Mouse (Mus musculus) ES-E14 (cell line): ENCODE data around the gene Nav2.

Source experiments
- CHD2 ChIP-seq: IDR thresholded peaks from 2 replicates; pipeline ENCODE4 v1.6.1; 2014; ENCODE audit warnings: mild to moderate bottlenecking, low read depth, low read length, inconsistent platforms
- HCFC1 ChIP-seq: IDR thresholded peaks from 2 replicates; pipeline ENCODE4 v1.6.1; 2012; ENCODE audit warnings: low read length, inconsistent platforms, borderline replicate concordance; ENCODE audit not compliant: insufficient read depth
- MAFK ChIP-seq: IDR thresholded peaks from 2 replicates; pipeline ENCODE4 v1.6.1; 2014; ENCODE audit warnings: mild to moderate bottlenecking, low read depth, low read length, inconsistent platforms; ENCODE audit not compliant: insufficient read depth
- ZC3H11A ChIP-seq: IDR thresholded peaks from 2 replicates; pipeline ENCODE4 v1.6.1; 2012; ENCODE audit warnings: low read depth, mild to moderate bottlenecking, inconsistent platforms, low read length, borderline replicate concordance

DNA sequence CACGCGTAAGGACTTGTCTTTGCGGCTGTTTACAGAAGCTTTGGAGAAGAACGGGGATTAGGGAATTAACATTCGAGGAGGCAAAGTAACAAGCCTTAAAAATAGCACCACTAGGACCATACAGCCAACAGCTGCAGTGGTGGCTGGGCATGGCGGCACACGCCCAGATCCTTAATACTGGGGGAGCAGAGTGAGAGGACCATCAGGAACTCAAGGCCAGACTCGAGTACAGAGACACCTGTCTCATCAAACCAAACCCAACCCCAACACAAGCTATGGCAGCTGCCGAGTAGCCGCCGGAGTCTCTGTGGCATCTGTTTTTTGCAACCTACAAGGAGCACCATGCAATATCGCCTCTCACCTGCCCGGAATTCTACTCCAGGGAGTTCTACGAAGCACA lies 33.4 kb upstream of the Nav2 start:
- no peak for TF ChIP-seq ZC3H11A
- TF ChIP-seq HCFC1 = no peak
- TF ChIP-seq CHD2 = no peak
- TF ChIP-seq MAFK = no peak
